Mouse (Mus musculus) urinary bladder, postnatal 4 days (tissue): ENCODE results near the gene Prph2.

Source experiments
- DNase-seq, 2 experiments: peaks; one replicate each; pipeline ENCODE4 v3.0.0; 2021 to 2022; ENCODE audit warnings: low spot score in 2 of 2

The Prph2 gene

GRCm38 (mm10) chr17:46963186-46963585, 52.9 kb downstream of the Prph2 start:
- DNase-seq = no peak

GRCm38 (mm10) chr17:46966892-46967291, 56.6 kb downstream of the Prph2 start:
- no peak for DNase-seq

- no peak for DNase-seq
Measured at GRCm38 (mm10) chr17:46972603-46973002, 62.3 kb downstream of the Prph2 start.
